Mouse (Mus musculus): ENCODE data around the gene Col4a2.

- TF ChIP-seq TAL1 (IDR thresholded peaks at IDR 0.05; ENCODE audit: low read length), result no peak
- no peak for TF ChIP-seq GATA1 (IDR thresholded peaks at IDR 0.05; ENCODE audit: low read length)
Measured at GRCm38 (mm10) chr8:11341111-11341566, 28.5 kb downstream of the Col4a2 start.

Measured in erythroblast, embryonic 14.5 days (primary cell).